Mouse (Mus musculus) kidney, adult 2 months (tissue): ENCODE results near the gene Herc6.

Experiments used
- CTCF ChIP-seq: fragments of 200-500 bp; conservative IDR thresholded peaks from 2 replicates; pipeline ENCODE4 v1.5.1; 2011; ENCODE audit warnings: low read depth, mild to moderate bottlenecking, control low read depth, low read length, moderate library complexity, mixed read lengths; ENCODE audit not compliant: insufficient read depth, insufficient read length
- POLR2A ChIP-seq: fragments of 200-500 bp; IDR thresholded peaks from one replicate; pipeline ENCODE4 v1.6.1; 2011; ENCODE audit warnings: low read depth, low read length, control low read depth

GRCm38 (mm10) chr6:57684156-57684555 lies 103.4 kb downstream of the Herc6 start:
- TF ChIP-seq POLR2A: no peak
- TF ChIP-seq CTCF: no peak
